Mouse (Mus musculus) C2C12 (cell line): ENCODE measurements around the gene Epha4.

Experiments used
- CEBPB ChIP-seq: IDR thresholded peaks from one replicate; pipeline ENCODE4 v1.6.1; 2011; ENCODE audit warnings: low read depth, mild to moderate bottlenecking, control low read depth, moderate library complexity
- CTCF ChIP-seq: IDR thresholded peaks from one replicate; pipeline ENCODE4 v1.5.1; 2011; ENCODE audit not compliant: control insufficient read depth, insufficient read depth, insufficient read length
- FOSL1 ChIP-seq: IDR thresholded peaks from one replicate; pipeline ENCODE4 v1.8.0; 2011; ENCODE audit warnings: mild to moderate bottlenecking, low read length; ENCODE audit not compliant: poor library complexity, insufficient read depth, severe bottlenecking
- MAX ChIP-seq: IDR thresholded peaks from one replicate; pipeline ENCODE4 v1.6.1; 2011; ENCODE audit warnings: mild to moderate bottlenecking, control low read depth
- MYOG ChIP-seq: IDR thresholded peaks from one replicate; pipeline ENCODE4 v1.6.1; 2011; ENCODE audit not compliant: control insufficient read depth, insufficient read length; ENCODE audit errors: extremely low read depth
- USF1 ChIP-seq: IDR thresholded peaks from one replicate; pipeline ENCODE4 v1.6.1; 2011; ENCODE audit warnings: low read depth, mild to moderate bottlenecking, control low read depth, moderate library complexity

DNA sequence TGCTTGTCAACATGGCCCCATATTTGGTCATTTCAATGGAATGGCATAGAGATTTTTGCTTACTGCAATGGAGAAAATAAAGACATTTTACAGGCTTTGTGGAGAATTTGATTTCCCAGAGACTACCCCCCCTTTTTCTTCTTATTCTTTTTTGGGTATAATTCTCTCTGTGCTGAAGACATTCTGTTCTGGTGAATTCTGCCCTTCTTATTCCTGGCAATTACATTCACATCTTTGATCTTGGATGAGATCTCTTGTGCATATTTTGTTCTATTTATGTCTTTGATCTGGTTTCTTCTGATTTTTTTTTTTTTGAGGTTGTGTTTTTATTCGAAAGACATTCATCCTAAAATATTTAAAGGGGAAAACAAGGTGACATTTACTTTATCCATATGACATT lies 30.1 kb upstream of the Epha4 start:
- TF ChIP-seq CTCF (no peak), CEBPB (no peak), FOSL1 (no peak), MYOG (no peak), USF1 (no peak), MAX (no peak)
